Mouse (Mus musculus): ENCODE results near the gene Agpat4. TPM values are rescaled to one million over a fixed set of nuclear protein-coding genes. Genes with fewer than 3 reads are reported as not detected.

Gene Agpat4
- polyA plus RNA-seq, 1 experiment = 11.0 TPM

DNA sequence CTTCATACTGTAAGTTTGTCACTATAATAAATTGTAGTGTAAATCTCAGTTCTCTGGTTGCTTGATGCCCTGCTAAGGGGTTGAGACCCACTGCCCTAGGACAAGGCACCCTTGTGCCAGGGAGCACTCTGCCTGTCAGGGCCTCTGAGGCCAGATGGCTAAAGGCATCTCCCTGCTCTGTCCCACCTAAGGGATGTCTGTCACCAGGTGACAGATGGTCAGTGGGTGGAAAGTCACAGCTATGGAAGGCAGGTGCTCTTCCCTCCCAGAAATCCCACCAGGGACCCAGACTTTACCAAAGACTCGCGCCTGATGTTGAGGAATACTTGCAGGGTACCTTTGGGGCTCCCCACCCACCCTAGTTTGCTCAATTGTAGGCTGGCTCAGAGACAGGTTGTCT is 42.0 kb downstream of the Agpat4 start:
- no peak for DNase-seq (ENCODE audit: low spot score)

DNA sequence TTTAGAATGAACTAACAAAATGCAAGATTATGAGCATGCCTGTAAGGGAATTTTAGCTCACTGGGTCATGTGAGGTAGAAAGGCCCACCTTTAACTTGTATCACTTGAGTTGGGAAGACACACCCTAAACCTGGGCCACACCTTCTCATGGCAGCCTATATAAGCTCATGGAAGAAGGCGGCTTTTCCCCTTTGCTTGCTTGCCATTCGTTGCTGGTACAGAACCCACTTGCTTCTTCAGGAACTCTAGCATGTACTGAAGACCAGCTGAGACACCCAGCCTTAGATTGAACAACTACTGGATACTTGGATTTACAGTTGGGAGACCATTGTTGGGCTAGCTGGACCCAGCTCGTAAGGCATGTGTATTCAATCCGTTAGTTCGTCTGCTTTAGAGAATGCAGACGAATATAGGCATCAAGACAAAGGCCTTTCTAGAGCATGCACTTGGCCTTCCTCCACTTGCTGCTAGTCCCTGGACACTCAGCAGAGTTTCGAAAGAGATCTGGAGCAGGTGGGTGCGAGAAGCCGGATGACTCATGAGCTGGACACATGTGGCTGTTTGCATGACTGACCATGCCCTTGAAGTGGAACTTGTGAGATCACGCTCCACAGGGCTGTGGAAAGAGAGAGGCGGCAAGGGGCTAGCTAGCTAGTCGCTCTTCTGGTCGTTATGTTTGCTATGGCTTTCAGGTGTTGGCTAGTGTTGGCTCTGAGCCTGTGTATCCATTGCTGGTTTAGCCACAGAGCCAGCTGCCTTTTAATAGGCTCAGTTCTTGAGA is 42.7 kb downstream of the Agpat4 start:
- no peak for DNase-seq (ENCODE audit: low spot score)

DNA sequence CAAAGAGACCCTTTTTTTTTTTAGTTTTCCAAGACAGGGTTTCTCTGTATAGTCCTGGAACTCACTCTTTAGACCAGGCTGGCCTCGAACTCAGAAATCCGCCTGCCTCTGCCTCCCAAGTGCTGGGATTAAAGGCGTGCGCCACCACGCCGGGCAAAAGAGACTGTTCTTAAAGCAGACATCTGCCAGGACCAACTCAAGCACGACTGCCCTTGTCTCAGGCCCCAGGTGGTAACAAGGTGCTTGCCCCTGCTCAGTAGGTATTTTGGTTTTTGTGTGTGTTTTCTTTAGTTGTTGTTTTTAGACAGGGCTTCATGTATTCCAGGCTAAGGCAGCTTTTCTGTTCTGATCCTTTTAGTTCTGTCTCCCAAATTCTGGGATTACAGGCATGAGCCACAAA is 43.4 kb downstream of the Agpat4 start:
- DNase-seq (ENCODE audit: low spot score) = no peak

DNA sequence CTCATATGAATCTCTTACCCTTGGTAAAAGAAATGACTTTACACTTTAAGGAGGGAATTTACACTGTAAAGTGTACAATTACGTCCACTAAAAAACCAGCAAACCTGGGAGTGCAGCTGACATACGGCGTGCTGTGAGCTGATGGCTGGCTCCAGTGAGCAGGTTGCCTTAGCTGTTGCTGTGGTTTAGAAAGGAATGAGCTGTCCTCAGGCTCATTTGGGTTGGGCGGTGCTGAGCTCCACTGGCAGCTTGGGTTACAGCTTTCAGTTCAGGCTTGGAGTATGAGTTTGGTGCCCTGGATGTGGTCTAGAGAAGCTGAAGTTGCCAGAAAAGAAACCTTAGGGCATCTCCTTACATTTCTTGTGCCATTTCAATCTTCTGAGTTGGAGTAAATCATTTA is 44.3 kb downstream of the Agpat4 start:
- no peak for DNase-seq (ENCODE audit: low spot score)

DNA sequence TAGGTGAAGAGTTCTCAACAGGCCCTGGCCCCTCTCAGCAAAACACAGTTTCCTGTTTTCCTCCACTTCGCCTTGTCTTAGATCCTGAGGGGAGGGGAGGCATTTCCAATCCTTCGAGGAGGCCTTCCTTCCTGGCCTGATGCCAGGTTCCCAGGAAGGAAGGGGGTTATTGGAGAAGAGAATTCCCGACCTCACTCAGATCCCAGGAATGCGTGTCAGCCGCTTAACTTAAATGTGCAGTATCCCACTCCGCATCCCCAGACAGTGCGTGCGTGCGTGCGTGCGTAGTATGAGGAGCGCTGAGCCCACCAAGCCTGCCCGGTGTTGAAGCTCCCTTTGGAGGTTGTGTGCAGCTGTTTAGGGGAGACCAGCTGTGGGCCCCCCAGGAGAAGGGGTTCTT is 44.9 kb downstream of the Agpat4 start:
- no peak for DNase-seq (ENCODE audit: low spot score)

DNA sequence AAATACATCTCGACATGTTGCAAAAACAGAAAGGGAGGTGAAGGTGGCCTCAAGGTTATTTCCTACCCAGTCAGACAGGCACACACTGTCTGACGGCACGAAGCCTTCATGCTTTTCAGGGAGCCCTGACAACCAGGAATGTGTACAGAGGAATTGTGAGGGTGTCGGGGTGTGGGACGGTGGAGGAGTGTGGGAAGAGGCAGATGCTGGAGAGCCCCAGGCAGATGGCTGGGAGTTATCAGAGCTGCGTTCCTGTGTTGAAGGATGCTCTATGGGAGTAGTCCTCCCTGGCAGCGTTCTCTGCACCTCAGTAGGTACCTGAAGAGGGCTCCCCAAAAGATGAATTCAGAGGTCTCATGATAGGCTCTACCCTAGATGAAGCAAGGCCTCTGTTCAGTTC is 45.4 kb downstream of the Agpat4 start:
- no peak for DNase-seq (ENCODE audit: low spot score)

DNA sequence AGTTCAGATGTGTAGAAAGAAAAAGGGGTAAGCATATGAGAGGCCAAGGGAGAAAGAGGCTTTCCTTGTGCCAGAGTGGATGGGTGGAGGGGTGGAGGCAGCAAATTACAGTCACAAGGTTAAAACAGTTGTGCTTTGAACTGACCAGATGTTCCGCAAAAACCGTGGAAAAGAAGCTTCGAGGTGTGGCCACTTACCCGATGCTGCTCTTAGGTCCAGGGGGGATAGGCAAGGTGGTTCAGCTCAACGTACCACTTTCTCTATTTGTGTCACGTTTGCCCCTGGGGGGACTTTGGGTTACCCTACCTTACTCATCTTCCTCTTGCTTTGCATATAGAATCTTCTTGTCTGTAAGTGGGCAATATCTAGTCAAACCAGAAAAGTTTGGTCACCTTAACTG is 46.0 kb downstream of the Agpat4 start:
- no peak for DNase-seq (ENCODE audit: low spot score)

DNA sequence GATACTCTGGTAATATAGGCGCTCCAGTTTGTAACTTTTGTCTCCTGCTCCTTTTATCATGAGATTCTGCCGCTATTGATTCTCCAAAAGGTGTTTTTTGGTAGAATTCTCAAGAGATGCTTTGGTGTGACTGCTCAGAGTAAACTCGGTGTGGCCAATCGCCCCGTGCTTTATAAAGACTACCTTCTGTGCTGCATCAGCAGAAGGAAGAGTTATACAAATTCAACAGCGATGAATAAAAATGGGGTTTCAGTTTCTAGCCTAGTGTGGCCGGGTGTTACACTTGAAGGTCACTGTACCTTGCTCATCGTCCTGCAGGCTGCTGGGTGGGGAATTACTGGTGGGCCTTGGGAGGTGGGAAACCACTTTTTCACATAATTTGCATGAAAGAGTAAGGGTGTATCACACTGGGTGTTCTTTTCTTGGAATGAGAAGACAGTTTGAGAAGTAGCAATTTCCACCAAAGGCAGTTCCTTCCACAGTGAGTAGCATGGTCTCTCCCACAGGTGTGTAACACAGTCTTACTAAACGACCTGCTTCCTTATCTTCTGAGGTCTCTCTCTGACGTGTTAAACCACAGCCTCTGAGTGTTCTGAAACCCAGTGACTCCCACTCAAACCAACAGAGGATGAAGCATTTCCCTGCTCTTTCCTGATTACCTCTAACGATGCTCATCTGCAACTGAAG is 46.6 kb downstream of the Agpat4 start:
- no peak for DNase-seq (ENCODE audit: low spot score)

DNA sequence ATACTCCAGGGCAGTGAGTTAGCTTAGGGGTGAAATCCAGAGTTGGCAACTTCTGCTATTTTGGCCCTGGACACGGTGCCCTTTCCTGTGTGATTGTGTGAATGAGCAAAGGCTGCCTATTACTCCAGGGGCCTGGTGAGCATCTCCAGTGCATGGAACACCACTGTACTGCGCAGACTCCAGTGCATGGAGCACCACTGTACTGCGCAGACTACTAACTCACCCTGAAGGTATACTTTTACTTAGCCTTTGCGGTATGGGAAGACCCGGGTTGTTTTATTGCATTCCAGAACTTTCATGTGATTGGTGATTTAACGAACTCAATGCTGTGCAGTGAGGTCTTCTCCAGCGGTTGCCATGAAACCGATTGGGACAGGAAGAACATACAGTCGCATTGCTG is 47.2 kb downstream of the Agpat4 start:
- DNase-seq (ENCODE audit: low spot score) = no peak

DNA sequence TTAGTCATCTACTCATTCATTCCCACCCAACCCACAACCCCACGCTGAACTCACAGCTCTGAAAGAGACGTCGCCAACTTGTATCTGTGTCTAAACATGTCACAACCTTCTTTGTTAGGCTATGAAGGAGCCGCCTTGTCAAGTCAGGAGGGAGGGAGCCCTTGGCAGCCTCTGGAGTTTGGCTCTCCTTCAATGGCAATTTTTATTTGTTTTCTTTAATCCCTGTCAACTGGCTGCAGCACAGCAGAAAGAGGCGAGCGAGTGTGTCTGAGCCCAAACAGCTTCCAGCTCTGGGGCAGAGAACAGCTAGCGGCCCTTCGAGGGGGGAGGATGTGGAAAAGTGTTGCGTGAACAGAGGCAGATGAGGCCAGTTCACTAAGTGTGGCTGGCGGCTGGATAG is 50.0 kb downstream of the Agpat4 start:
- DNase-seq (ENCODE audit: low spot score) = no peak

DNA sequence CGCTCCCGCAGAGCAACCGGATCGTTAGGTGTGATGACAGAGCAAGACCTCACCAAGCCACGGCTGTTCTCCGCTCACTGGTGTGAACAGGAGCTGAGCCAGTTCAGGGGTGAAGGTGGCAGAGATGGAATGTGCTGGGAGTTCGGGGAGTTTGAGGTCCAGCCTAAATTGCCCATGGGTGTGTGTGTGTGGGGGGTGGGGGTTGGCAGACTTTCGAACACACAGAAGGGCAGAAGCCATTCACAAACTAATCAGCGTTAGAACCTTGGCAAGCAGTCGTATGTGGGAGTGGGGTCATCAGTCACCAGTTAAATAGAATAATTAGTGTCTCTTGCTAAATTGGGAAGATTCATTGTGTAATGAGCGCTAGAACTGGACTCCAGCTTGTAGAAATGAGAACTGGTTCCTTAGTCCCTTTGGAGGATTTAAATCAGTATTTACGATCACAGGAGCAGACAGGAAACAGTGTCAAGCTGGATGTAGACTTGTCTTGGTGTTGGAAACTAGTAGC is 50.9 kb downstream of the Agpat4 start:
- DNase-seq (ENCODE audit: low spot score) = no peak

DNA sequence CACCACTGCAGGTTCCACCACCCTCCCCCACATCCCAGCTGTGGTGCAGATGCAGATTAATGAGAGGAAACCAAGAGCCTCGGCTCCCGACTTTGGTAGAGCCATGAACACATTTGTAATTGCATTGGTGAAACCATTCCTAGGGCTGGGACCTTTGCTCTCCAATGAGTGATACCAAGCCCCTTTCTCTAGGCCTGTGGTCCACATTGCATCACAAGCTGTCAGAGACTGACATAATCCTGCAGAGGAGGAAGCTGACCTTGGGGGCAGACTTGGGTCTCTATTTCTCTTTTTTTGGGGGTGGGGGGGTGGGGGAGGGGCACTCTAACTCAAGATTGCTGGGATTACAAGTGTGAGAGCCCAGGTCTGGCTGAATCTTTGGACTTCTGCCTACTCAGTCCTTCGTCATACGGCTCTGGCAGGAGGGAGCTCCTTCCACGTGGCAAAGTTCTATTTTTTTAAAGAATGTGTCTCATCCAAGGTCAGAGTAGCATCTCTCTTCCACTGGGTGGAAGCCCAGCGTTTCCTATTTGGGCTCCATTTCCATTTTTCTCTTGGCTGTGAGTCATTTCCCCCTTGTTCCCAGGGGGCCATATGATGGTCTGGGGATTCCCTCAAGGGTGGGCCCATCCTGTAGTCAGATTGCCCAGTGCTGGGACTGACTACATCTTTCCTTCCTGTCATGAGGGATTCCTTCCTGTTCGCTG is 52.4 kb downstream of the Agpat4 start:
- DNase-seq (ENCODE audit: low spot score) = no peak

DNA sequence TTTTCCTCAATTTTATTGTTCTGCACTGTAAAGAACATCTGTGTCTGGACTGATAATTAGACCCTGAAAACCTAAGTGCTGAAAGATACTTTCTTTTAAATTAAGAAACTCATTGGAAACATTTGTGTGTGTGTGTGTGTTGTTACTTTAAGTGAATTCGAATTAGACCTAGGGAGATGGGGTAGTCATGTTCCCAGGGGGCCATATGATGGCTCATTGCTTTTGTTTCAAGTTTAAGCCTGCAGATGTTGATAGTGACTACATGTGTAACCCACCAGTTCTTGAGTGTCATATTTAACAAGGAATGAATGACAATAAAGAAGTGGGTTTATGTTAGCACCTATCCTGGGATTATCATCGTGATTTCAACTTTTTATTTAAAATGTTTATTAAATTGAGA is 53.2 kb downstream of the Agpat4 start:
- DNase-seq (ENCODE audit: low spot score) = no peak

DNA sequence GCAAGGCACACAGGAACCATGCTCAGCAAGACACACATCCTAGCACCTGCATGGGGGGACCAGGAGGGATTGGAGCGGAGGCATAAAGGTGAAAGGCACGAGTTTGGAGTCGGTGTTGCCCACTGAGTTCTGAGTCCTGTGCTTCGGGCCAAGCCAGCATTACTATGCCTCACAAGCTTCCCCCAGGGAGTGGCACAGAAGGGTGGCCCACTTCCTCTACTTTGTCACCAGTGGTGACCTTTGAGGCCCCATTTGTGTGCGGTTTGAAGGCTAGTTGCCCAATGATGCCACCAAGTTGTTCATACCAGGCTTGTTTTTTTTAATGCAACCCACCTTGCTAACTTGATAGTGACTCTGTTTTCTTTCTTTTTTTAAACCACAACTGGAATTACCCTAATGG is 55.7 kb downstream of the Agpat4 start:
- no peak for DNase-seq (ENCODE audit: low spot score)

DNA sequence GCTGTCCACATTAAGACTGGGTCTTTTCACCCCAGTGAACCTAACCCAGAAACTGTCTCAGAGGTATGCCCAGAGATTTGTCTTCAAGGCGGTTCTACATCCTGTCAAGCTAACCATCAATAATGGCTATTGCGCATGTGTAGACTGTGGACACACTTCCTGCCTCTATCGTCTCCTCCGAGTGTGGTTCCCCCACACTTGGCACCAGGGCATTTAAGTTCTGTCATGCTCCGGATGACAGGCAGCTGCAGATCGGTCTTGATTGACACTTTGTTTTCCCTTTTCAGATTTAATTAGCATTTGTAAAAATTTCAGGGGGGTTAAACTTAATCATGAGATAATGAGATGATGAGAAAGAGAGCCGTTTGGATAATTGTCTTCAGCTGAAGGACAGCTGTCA is 56.4 kb downstream of the Agpat4 start:
- DNase-seq (ENCODE audit: low spot score) = no peak

DNA sequence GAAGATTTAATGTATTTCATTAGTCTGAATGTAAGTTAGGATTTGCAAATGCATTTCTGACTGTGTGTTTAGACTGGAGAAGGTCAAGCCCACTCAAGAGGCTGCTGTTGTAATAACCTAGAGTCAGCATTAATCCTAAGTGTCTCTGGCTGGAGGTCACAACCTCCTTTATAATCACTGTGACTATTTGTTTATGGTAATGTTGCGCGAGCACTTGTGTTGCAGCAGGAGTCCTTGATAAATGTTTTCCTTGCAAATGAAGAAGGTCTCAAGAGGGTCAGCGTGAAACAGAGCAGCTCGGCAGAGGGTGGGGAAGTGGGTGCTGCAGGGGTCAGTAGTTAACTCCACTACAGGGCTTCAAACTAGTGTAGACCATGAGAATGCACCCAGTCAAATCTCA is 57.1 kb downstream of the Agpat4 start:
- DNase-seq (ENCODE audit: low spot score) = no peak

DNA sequence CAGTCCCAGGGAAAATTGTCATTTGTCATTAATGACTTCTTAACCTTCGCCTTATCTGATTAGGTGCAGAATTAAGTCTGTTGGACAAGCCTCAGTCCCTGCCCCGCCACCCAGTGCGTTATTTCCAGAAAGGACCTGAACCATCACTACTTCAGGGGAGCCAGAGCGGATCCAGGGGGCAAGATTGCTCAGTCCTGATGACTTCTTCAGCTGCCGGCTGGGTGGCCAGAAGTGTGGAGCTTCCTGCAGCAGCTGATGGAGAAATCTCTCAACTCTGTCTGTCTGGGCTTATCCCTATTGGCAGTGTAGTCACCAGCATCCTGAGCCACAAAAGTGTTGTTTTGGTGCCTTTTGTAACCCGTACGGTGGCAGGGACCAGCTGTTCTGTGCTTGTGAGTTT is 60.8 kb downstream of the Agpat4 start:
- no peak for DNase-seq (ENCODE audit: low spot score)

DNA sequence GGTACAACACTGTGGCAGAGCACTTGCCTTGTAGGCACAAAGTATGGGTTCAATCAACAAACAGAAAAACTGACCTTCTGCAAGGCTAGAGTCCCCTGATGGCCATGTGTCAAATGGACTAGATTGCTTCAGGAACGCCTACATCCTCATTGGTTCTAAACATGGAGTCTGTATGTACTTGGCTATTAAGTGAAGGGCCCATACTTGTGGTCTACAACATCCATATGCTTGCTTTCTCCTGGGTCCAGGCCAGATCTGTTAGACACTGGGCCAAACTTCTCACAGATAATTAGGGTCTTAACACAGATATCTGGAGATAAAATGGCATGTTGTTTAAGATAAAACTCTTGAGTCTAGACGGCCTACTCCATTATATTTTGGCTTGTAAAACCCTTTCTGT is 61.3 kb downstream of the Agpat4 start:
- DNase-seq (ENCODE audit: low spot score) = no peak

DNA sequence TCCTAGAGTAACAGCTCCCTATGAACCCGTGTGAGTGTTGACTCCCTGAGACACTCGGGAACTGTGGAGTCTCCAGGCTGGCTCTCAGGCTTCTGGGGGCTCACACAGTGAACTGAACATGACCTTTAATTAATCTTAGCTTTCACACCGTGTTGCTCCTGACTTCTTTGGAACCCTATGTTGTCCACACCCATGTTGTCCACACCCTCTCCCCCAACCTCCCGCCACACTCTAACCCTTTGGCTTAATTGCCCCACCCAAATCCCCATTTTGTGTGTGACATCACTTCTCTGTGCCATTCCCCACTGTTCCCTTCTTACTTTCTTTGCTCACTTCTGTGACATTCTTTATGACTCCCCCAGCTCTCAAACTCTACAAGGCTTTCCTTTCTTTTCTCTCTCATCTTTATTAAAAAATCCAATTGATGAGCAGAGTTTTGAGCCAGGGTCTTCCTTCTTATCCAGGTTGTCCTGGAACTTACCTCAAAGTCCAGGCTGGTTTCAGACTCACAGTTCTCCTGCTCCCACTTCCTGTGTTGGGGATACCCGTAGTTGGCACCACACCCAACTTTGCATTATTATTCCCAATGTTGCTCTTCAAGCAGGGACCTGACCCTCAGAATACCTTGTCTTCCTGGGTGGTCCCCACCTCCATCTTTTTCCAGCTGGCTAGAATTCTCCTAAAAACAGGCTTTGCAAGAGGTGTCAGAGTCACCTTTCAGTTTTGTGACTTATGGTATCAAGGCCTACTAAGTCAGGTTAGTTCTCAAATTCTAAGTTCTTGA is 64.4 kb downstream of the Agpat4 start:
- DNase-seq (ENCODE audit: low spot score) = no peak

DNA sequence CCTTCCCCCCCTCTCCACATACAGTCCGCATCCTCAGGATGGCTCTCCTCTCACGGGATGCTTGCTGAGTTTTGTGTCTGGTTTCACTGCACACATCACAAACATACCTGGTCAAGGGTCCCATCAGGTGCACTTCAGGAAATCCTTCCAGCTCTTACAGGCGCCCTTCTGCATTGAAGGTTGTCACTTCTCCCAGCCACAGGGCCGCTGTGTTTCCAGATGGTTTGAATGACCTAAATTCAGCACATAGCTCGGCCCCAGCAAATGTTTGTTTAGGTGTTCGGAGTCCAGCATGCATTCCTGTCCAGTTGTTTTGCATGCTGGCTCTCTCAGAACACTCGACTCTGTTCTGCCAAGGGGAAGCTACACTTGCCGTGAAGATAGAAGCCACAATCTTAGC is 65.8 kb downstream of the Agpat4 start:
- no peak for DNase-seq (ENCODE audit: low spot score)

DNA sequence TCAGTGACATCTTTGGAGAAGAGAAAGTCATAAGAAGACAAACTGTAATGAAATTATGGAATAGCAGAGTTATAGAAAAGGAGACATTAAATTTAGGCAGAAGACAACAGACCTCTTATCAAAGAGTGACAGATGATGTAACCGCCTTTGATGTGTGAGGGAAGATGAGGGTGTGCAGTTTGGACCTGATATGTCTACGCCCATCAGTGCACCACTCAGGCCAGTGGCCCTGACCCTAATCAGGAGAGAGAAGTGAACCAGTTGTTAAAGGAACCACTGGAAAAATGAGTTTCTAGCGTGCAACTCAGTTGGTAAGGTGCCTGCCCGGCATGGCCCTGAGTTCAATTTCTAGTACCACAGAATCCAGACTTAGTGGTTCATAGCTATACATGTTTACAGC is 67.4 kb downstream of the Agpat4 start:
- no peak for DNase-seq (ENCODE audit: low spot score)

DNA sequence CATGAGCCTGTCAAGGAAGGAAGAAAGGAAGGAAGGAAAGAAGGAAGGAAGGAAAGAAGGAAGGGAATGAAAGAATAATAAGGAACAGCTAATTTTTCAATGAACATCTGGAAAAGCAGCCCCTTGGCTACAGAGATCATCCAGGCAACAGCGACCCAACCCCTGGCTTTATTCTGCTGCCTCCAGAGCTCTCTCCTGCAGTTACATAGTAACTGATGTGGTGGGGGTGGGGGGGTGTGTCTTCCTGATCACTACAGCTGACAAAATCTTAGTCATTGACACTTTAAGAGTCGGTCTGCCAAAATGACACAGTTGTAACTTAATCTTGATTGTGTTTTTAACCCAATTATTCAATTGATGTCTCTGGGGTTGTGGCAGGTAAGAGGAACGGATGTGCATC is 67.8 kb downstream of the Agpat4 start:
- DNase-seq (ENCODE audit: low spot score) = no peak
